Mouse (Mus musculus) activated CD4-positive, CD25-positive, alpha-beta regulatory T cell, adult 4 months (primary cell): ENCODE results near the gene Zfp687. TPM values are rescaled to one million over a fixed set of nuclear protein-coding genes. Genes with fewer than 3 reads are reported as not detected.

Experiments
- ATAC-seq: one replicate; pipeline ENCODE4 v1.8.0; 2017
- polyA plus RNA-seq, 2 experiments: library from polyadenylated mRNA; unstranded; fragments of 100-300 nt; shearing (Covaris generic); gene quantifications; one replicate each; pipeline ENCODE4 v1.2.1; 2017

Gene Zfp687
- polyA plus RNA-seq, 2 experiments from 2014 or later, result 11.7 to 14.0 TPM

GRCm38 (mm10) chr3:95016532-95017056 is 1.3 kb upstream of the Zfp687 start:
- ATAC-seq, result no peak

DNA sequence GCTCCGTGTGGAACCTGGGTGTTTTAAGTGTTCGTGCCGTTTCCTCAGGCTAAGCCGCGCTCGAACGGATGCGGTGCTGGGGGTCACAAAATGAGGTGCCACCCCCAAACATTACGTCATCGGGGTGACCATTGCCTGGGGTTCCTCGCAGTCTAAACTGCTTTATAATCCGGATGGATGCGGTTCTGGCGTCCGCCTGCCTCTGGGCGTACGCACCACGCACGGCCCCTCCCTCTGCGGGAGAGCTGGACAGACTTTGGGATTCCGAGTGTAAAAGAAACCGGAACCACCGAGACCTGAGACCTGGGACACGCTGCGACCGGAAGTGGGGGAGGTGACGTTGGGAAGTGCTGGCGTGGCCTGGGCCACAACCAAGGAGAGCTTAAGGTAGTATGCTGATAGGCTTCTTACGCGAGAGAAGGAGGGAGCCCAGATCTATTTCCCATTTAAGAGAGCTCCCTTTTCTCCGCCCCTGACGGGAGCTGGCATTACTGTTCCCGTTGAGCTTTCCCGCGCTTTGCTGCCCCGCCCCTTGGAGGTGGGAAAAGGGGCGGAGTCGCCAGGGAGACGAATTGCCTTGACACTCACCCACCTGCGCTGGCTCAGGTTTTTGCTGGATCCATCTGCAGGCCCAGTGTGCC is 763 bp upstream of the Zfp687 start:
- ATAC-seq, result peak; percentile 56

GRCm38 (mm10) chr3:95014428-95015151 is 658 bp downstream of the Zfp687 start:
- ATAC-seq, result no peak

- no peak for ATAC-seq
Observed at GRCm38 (mm10) chr3:95013699-95014427, 1.4 kb downstream of the Zfp687 start.

GRCm38 (mm10) chr3:95012982-95013381 is 2.3 kb downstream of the Zfp687 start:
- ATAC-seq, result no peak

DNA sequence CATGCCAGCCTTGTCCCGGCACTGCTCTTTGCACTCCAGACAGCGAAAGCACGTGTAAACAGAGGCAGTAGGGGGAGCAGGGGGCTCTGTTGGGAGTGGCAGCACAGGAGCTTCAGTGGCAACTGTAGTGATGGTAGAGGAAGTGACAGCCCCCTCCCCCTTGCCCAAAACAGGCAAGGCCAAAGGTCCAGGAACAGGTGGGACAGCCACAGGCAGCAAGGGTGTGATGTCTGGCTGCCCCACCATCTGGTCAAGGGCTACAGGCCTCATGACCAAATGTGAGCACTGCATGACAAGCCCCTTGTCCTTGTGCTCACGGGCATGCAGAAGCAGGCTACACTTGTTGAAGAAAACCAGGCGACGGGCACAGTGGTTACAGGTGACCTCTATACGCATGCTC is 4.9 kb downstream of the Zfp687 start:
- no peak for ATAC-seq

GRCm38 (mm10) chr3:95007706-95008105 is 7.5 kb downstream of the Zfp687 start:
- ATAC-seq, result no peak

GRCm38 (mm10) chr3:95005651-95006050 is 9.6 kb downstream of the Zfp687 start:
- ATAC-seq, result no peak

- no peak for ATAC-seq
Observed at GRCm38 (mm10) chr3:95003273-95003672, 12.0 kb downstream of the Zfp687 start.

- no peak for ATAC-seq
Observed at GRCm38 (mm10) chr3:95002569-95002968, 12.7 kb downstream of the Zfp687 start.

DNA sequence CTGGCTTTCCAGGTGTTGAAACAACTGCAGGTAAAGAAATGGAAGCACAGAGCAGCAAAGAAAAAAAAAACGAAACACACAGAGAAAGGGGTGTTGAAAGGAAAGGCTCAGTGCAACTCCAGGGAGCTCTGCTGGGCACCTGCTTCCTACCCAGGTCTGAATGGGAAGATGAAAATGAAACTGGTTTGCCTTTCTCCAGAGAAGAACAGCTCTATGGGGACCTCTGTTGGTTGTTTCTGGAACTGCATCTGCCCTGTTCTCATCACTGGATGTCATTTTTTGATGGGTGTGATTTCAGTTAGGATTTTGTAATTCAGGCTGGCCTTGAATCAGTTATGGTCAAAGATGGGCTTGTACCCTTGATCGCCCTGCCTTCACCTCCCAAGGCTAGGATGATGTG is 18.3 kb downstream of the Zfp687 start:
- peak; percentile 85 for ATAC-seq

DNA sequence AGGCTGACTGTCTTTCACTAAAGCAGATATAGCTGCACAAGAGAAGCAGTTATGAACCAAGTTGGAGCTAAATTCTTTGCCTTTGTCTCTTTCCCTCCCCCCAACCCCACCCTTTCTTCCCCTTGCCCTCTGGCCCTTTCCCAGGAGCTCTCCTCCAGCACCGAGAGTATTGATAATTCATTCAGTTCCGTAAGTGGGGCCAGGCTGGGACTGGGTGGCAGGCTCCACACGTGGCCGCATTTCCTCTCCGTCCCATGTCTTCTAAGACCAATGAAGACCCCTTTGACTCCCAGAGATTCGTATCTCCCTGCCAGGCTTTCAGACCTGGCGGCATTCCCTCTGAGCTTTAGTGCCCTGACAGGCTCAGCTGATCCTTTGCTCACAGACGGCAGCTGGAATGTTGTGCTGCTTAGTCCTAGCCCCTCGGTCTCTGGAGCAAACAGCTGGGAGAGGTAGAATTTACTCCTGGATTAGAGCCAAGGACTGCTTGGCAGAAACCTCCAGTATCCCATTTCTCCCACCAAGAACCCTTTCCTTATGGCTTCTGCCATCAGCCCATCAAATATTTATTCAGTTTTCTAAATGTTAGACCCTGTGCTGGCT is 26.0 kb downstream of the Zfp687 start:
- ATAC-seq, result no peak

DNA sequence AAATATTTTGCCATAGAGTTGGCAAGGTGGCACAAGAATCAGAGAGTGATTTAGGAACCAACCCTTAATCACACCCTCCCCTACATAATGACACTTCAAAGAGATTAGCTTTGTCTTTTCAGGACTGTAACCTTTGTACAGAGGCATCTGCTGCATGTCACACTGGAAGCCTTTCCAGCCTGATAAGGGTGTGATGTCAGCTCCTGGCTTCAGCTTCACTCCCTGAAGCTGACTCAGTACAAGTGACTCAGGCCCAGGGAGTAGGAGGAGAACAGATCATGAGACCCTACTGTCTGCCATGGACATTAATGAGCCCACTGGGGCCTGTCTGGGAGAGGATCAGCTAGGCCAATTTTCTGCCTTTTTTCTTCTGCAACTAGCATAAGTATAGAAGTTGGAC is 27.7 kb downstream of the Zfp687 start:
- ATAC-seq, result no peak

DNA sequence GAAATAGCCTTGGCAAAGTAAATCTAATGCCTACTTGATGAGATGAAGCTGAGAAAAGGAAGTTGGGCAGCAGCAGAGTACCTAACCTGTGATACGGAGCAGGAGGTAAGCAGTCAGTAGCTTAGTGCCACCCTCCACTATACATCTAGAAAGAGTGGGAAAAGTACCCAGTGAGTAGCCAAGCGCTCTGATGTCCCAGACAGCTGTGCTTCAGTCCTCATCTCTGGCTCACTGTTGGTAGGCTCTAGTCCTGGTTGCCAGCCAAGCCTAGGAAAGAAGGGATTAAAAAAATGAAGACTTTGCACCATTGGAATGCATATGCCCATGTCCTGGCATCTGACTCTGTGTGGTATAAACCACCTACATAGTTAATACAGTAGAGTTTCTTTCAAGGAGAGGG is 29.7 kb downstream of the Zfp687 start:
- ATAC-seq, result no peak

DNA sequence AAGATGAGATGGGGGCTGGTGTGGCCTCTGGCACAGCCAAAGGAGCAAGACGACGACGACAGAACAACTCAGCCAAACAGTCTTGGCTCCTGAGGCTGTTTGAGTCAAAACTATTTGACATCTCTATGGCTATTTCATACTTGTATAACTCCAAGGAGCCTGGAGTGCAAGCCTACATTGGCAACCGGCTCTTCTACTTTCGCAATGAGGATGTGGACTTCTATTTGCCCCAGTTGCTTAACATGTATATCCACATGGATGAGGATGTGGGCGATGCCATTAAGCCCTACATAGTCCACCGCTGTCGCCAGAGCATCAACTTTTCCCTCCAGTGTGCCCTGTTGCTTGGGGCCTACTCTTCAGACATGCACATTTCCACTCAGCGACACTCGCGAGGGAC is 30.9 kb downstream of the Zfp687 start:
- no peak for ATAC-seq

- peak; percentile 80 for ATAC-seq
Observed at GRCm38 (mm10) chr3:94974528-94975422, 40.5 kb downstream of the Zfp687 start, which contains the start of gene Pi4kb. Gene Pi4kb, plus strand, starts transcription at chr3:94974731.

DNA sequence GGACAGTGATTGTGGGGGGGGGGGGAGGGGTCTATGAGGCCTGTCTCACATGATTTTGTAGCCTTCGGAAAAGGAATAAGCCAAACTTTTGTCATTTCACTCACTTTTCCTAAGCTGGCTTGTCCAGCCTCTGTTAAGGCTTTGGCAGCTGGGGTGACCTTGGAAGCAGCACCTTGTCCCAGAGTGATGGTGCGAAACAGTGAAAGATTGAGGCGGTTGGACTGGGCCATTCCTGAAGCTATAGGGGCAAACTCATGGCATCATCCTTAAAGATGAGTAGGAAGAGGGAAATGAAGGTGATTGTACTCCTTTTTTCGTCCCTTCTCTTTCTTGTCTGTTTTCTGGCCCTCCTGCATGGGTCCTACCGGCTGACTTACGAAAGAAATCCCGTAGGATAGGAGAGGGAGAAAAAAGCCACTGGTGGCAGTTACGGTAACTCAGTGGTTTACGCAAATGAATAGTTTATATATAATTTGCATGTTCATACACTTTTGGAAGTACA is 41.2 kb downstream of the Zfp687 start:
- no peak for ATAC-seq

- no peak for ATAC-seq
Observed at GRCm38 (mm10) chr3:94973620-94974019, 41.6 kb downstream of the Zfp687 start.

GRCm38 (mm10) chr3:94972552-94972951 is 42.7 kb downstream of the Zfp687 start:
- ATAC-seq, result no peak

- ATAC-seq, result no peak
Observed at GRCm38 (mm10) chr3:94965878-94966277, 49.4 kb downstream of the Zfp687 start.

- ATAC-seq, result no peak
Observed at GRCm38 (mm10) chr3:94964989-94965388, 50.3 kb downstream of the Zfp687 start.

DNA sequence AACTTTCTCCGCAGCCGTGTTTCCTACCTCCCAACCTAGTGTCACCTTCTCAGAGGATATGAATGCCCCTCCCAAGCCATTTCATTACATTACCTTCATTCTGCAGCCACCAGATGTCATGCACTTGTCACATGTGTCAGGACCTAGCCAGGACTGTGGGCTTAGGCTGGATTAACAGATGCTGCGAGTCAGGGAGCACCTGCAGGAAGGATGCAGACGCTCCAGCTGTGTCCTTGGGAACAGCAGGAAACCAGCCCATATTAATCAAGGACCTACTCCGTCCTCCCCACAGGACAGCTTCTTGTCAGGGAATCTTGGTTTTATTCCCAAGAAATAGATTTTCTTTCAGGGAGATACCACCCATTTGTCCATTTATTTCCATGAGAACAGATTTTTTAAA is 54.9 kb downstream of the Zfp687 start:
- no peak for ATAC-seq
